Mouse (Mus musculus) thymus, adult 18-20 months (tissue): ENCODE measurements around the gene Ptgfr.

ENCODE experiments used
- DNase-seq, 2 experiments: peaks; one replicate each; pipeline ENCODE4 v3.0.0; 2022; ENCODE audit warnings: mixed read lengths in 2 of 2

Gene Ptgfr

DNA sequence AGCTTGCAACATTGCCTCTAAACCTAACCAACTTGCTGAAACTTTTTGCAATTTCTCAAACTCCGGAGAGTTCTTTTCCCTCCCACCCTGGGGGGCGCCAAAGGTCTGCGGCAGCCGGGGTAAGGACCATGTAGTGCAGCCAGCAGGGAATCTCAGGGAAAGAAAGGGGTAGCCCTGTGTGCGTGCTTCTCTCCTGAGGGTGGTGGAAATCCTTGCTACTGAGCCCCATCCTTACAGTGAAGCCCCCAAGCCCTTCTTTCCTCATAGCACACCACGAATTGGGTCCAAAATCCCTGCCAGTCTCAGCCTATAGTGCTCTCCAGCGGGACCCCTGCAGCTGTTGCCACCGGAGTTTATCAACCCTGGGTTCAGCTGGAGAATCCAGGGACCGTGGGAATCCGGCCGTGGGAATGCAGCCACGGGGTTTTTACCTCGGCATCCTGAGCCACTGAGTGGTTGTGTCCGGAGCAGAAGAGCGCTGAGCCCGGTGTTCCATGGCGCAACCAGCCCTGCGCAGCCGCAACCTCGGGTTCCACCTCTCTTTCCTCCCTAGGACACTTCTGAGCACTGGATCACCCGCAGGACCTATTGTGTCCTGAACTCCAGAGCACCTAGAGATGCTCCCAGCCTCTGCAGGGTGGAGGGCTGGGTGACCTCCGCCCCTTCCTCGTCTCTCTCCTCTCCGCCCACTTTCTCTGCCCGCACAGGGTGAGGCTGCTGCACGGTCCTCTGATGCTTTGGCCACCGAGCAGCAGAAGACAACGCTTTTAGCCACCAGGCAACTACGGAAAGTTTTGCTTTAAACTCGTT, at the start of gene Ptgfr:
Ptgfr (minus strand) TSS at position 760 of the 810 bp plus-strand sequence.
- DNase-seq, result no peak

DNA sequence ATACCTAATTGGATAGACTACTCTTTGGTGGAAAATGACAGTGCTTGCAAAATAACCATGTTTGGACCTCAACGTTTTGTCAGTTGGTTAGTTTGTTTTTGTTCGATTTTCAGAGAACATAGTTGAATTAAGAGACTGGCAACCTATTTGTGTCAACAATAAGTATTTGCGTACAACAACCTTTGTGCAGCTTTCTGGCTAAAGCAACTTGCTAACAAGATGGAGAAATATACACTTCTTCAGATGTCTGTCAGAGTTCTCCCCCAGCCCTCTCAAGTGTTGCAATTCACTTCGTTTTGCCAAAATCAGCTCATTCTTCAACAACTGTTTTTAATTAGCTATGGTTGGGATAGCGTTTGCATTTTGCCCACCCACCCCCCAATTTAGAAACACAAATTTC, 46.5 kb upstream of the Ptgfr start:
- DNase-seq, result no peak

GRCm38 (mm10) chr3:151879981-151880380, 42.6 kb upstream of the Ptgfr start:
- no peak for DNase-seq

DNA sequence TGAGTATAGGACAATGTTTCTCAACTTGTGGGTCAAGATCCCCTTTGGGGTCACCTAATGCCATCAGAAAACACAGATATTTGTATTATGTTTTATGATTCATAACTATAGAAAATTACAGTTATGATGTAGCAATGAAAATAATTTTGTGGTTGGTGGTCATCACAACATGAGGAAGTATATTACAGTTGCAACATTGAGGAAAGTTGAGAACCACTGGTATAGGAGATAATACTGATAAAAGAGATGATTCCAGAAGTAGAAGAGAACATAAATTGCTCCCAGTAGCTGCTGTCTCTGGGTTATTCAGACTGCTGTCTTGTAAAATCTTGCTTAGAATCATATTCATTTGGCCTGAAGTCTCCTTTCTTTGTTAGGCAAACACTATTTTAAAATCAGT, 31.5 kb upstream of the Ptgfr start:
- DNase-seq, result no peak

GRCm38 (mm10) chr3:151851344-151851743, 13.9 kb upstream of the Ptgfr start:
- DNase-seq, result no peak

DNA sequence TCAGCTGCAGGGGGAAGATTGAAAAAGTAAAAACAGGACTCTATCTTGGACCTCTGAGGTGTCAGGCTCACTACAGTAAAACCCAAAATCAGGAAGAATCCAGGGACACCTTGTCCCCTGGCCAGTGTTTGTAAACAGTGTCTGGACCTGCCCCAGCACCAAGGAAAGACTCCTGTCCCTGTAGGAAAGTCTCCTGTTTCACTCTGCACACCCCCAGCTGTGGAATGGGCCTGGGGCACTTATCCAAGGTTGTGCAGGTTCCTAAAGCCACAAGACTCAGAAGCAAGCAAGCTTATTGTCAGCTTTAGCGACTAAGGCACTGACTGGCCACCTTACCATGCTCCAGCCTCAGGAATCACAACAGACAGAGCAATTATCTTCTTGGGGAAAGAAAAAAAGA, 13.2 kb upstream of the Ptgfr start:
- no peak for DNase-seq

DNA sequence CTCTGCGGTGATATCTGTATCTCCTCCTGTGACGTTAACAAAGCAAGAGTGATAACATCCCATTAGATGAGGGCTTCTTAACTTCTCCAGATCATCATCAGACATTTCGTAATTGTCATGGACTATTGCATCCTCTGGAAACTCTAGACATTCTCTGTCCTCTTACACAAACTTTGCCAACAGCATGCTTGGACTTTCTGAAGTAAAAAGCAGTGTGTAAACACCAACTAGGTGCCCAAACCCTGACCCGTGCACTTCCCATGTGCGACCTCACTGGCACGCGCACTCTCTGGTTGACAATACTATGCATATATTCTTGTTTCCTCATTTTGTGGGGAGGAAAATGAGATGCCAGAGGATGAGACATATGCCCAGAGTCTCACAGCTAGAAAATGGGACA, 8.9 kb upstream of the Ptgfr start:
- DNase-seq, result no peak

DNA sequence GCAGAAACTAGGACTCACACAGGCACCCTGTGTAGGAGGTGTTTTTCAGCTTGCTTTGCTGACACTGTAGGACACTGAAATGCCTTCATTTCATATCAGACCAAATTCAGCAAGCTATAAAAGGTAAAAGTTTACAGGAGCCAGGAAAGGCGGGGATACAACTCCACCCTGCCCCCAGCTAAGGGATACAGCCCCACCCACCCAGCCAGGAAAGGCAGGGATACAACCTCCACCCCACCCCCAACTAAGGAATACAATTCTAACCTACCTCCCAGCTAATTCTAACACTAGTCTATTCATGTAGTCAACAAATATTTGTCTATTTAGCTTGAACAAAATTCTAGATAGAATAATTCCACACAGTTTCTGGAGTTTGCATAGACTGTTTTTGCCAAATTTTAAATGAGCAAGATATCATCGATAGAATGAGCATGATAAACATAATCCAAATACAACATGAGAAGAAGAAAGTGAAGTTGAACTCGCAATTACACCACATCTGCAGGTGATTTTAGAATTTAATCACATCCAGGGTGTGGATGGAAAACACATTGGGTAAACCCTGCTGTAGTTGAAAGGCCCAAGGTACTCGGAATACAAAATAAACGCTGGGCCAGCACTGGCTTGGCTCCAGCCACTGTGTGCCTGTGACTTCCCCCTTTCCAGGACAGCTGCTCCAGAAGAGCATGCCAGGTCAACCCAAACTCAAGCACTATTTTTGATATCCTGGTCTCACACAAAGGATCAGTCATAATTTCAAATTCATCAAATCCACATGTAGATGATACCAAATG, 7.1 kb upstream of the Ptgfr start:
- no peak for DNase-seq

GRCm38 (mm10) chr3:151840688-151841087, 3.3 kb upstream of the Ptgfr start:
- DNase-seq, result no peak

DNA sequence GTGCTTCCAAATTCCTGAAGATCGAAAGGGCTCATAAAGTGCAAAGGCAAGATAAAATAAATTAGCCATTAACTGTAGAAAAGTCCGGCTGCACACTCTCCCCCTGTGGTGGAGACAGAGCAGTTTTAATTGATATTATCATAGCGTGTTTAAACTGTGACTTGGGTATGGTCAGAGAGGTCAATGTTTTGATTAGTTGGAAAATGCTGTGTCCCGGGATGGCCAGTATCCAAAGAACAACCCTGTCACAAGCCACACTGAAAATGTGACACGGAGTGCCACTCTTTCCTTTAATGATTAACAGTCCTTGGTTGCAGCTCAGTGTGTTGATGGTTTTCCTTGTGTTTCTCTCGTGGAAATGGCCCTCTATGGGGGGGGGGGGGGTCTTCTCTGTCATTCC, 942 bp upstream of the Ptgfr start:
- no peak for DNase-seq

- no peak for DNase-seq
Observed at GRCm38 (mm10) chr3:151837749-151838148, 319 bp upstream of the Ptgfr start.

GRCm38 (mm10) chr3:151836451-151836850, 979 bp downstream of the Ptgfr start:
- no peak for DNase-seq

- no peak for DNase-seq
Observed at GRCm38 (mm10) chr3:151835831-151836230, 1.6 kb downstream of the Ptgfr start.

DNA sequence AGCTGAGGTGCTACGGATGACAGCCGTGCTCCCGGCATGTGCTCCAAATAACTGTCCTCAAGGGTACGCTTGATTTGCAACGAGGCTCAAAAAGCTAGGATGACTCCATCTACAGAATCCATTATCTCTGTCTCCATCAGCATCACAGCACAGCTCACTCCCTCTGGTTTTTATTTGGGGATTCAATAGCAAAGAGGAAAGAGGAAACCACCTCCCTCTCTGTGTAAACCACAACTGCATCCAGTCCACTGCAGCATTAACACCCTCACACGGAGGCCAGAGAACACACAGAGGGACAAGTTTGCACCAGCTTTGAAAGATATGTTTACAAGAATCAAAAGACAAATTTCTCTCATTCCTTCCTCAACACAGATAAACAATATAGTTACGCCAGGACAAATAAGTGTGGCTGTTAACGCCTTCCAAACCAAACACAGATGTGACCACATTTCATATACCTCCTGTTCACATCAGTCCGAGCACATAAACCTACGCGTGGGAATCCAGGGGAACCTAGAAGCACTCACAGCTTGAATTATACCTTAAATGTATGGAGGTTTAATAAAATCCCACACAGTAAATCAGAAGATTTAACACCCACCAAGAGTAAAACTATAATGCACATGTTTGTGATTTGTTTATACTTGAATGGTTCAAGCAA, 9.3 kb downstream of the Ptgfr start:
- no peak for DNase-seq

GRCm38 (mm10) chr3:151819811-151820210, 17.6 kb downstream of the Ptgfr start:
- DNase-seq, result no peak

DNA sequence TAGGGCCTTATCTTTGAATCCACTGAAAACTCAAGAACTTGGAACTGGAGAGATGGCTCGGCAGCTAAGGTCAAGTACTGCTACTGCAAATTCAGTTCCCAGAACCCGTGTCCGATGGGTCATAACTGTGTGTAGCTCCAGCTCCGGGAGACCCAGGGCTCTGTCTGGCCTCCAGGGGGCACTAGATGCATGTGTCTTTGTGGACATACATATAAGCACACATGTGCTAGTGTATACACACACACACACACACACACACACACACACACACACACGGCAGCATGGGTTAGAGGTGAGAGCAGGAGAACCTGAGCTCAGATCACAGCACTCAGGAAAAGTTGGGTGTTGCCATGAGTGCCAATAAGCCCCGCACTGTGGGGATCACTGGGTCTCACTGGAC, 19.2 kb downstream of the Ptgfr start:
- no peak for DNase-seq

DNA sequence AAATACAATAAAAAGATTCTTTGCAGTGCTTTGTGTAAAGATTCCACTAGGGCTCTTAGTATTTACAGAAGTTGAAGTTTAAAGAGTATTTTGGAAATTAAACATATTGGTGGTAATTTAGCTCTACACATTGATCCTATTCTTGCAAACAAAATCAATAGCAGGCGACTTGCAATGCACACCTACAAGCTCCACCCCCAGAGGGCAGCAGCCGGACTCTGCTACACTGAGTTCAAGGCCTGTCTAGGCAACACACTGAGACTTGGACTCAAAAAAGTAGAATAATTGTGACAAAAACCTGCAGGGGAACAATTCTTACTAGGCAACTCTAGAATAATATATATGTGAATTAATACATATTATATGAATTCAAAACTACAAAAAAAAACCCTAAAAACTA, 28.8 kb downstream of the Ptgfr start:
- no peak for DNase-seq

DNA sequence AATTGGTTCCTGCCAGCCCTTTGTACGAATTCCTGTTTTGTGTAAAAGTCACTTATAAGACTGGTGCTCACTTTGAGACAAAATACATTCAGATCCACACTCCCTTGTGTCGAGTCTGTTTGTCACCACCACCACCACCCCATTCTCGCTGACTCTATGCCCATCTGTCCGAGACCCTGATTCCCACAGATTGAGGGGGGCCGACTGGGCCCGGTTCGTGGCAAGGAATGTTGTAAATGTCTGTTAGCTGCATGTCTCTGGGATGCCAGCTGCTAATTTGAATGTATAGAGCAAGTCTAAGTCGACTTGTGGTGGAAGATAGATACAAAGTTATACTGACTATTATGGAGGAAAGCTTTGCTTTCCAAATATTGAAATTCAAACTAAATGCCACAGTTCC, 48.8 kb downstream of the Ptgfr start:
- no peak for DNase-seq

DNA sequence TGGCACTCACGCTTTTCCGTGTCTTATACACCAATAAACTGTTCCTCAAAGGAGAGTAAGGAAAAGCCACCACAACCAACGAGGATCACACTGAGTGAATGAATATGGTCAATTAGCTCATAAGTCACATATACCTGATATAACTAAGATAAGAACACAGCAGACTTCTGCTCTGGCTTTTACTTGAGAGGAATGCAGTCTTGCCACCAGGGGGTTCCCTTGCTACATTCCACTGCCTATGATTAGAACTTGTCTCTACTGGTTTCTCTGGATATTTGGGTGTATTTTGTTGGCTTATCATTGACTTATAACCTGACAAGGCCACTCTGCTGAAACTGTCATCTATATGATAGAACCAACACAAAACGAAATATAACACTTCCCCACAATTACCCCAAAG, 62.3 kb downstream of the Ptgfr start:
- no peak for DNase-seq

- no peak for DNase-seq
Observed at GRCm38 (mm10) chr3:151771074-151771473, 66.4 kb downstream of the Ptgfr start.

GRCm38 (mm10) chr3:151749737-151750136, 87.7 kb downstream of the Ptgfr start, which contains the start of gene Ifi44:
Gene Ifi44 (minus strand): TSS chr3:151749960.
- no peak for DNase-seq

DNA sequence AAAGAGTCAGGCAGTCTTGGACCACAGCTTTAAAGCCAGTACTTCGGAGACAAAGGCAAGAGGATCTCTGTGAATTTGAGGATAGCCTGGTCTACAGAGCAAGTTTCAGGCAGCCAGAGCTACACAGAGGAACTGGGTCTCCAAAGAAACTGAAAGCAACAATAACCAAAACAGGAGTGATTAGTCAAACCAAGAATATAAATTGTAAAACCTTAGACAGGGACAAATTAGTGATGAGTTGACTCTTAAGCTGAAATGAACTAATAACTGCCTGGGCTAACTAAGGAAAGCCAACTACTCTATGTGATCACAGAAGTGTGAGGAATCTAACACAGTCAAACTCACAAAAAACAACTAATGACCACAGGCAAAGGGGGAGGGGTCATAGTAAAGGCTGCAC, 88.9 kb downstream of the Ptgfr start:
- no peak for DNase-seq
